Mouse (Mus musculus): Measurements from ENCODE around the gene Sae1.

Sae1 gene

GRCm38 (mm10) chr7:16364319-16364718, 23.3 kb downstream of the Sae1 start:
- DNase-seq (ENCODE audit: low read depth) = peak; percentile 64

DNA sequence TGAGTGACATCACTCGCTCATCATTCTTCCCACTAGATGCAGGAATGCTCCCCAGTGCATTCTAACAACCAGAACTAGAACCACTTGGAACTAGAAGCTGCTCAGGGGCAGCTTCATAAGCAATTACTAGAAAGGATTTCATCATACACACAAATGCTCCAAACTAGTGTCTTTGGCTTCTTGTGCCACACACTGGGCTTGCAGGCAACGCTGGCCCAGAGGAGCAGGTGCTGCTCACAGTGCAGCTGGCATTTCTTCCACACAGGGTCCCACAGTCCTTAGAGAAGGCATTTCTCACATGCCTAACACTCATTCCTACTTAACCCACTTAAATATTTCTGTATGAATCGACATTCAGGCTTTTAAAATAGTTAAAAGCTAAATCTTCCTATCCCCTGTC, 30.0 kb downstream of the Sae1 start:
- DNase-seq (ENCODE audit: low read depth) = no peak

DNA sequence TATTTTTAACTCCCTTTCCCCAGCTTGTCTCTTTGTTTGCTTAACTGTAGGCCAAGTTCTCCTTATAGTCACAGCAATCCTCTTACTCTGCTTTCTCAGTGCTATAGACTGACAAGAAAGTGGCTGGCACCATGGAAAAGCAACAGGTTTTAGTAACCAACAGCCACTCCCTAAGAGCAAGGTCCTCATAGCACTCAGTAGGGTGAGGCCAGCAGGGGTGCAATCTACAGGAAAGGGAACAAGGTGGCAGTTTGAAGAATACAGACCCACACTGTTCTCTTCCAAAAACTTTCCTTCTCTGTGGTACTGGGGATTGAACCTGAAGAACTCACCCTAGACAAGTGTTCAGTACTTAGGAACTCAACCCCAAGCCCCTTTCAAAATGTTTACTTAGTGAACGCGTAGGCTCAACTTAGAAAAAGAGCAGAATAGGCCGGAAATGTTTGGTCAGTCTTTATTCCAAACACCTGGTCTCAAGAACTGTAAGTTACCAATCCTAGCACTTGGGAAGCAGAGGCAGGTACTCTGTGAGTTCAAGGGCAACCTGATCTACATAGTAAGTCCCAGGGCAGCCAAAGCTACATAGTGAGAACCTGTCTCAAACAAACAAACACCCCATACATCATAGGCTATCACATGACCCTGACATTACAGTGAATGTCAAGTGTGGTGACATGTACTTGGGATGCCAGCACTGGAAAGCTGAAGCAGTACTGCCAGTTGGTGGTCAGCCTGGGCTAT, 31.6 kb downstream of the Sae1 start:
- no peak for DNase-seq (ENCODE audit: low read depth)

DNA sequence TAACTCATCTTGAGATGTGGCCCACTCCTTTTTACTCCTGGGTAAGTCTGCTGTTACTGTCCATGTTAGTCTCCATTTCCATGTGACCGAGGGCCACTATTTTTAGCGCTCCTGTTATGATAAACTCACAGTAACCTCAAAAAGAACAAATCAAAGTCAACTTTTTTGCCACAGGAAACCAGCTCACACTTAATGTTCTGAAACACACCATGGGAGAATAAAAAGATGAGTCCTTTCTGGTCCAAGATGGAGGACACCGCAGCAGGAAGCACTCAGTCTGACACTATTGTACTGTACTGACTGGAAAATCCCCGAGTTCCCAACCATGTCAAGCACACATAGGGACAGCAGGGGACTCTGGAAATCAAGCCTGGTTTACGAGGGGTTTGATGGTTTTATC, 37.6 kb downstream of the Sae1 start:
- DNase-seq (ENCODE audit: low read depth) = no peak

GRCm38 (mm10) chr7:16345297-16345696, 42.3 kb downstream of the Sae1 start:
- peak; percentile 56 for DNase-seq (ENCODE audit: low read depth)

GRCm38 (mm10) chr7:16344598-16344997, 43.0 kb downstream of the Sae1 start:
- DNase-seq (ENCODE audit: low read depth) = no peak

- DNase-seq (ENCODE audit: low read depth) = no peak
These were observed 49.9 kb downstream of the Sae1 start for GRCm38 (mm10) chr7:16337733-16338132.

GRCm38 (mm10) chr7:16329146-16329545, 58.5 kb downstream of the Sae1 start:
- no peak for DNase-seq (ENCODE audit: low read depth)

- DNase-seq (ENCODE audit: low read depth) = no peak
These were observed 61.0 kb downstream of the Sae1 start for GRCm38 (mm10) chr7:16326607-16326971.

DNA sequence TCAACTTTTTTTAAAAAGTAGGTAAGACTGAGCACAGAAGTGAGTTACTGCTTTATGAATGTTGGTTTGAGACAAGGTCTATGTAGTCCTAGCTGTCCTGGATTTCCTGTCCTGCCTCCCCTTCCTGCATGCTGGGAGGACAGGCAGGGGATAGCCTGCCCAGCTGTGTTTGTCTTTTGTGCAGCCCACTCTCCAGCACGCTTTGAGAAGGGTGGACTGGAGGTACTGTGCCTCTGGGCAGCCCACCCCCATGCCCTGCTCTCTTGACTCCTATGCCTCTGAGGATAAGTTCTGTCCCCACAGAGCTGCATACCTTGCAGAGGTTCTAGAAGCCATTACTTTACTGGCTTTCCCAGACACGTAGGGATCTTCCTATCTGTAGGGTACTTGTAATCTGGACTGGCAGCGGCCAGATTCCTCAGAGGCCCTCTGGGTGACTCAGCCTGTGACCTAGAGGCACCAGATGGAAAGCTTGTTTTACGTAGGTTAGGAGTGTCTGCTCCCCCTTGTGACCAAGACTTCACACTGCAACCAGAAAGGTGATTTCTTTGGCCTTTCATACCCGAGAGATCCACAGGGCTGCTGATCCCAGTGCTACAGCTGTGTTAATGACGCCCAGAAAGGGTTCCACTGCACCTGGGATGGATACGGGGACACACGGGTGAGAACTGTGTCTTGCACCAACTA, 61.5 kb downstream of the Sae1 start:
- DNase-seq (ENCODE audit: low read depth) = peak; percentile 92

- DNase-seq (ENCODE audit: low read depth) = no peak
These were observed 62.9 kb downstream of the Sae1 start for GRCm38 (mm10) chr7:16324661-16325060.

DNA sequence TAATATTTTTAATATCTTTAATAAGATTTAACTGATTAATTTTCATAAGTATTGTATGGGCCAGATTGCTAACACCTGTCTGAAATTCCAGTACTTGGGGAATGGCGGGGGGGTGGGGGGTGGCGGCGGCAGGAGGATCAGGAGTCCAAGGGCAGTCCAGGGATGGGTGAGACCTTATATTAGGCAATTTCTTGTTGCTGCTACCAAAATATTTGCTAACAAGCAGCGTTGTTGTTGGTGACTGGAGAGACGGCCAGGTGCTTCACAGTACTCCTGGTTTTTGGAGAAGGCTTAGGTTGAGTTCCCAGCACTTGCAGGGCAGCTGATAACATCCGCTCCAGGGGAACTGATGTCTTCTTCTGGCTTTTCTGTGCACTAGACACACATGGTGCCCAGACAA, 67.1 kb downstream of the Sae1 start:
- DNase-seq (ENCODE audit: low read depth) = no peak

- DNase-seq (ENCODE audit: low read depth) = no peak
These were observed 68.4 kb downstream of the Sae1 start for GRCm38 (mm10) chr7:16319216-16319615.

GRCm38 (mm10) chr7:16317094-16317493, 70.5 kb downstream of the Sae1 start:
- no peak for DNase-seq (ENCODE audit: low read depth)

- DNase-seq (ENCODE audit: low read depth) = no peak
These were observed 72.3 kb downstream of the Sae1 start for GRCm38 (mm10) chr7:16315222-16315759.

GRCm38 (mm10) chr7:16314221-16314775, 73.3 kb downstream of the Sae1 start:
- DNase-seq (ENCODE audit: low read depth) = no peak

DNA sequence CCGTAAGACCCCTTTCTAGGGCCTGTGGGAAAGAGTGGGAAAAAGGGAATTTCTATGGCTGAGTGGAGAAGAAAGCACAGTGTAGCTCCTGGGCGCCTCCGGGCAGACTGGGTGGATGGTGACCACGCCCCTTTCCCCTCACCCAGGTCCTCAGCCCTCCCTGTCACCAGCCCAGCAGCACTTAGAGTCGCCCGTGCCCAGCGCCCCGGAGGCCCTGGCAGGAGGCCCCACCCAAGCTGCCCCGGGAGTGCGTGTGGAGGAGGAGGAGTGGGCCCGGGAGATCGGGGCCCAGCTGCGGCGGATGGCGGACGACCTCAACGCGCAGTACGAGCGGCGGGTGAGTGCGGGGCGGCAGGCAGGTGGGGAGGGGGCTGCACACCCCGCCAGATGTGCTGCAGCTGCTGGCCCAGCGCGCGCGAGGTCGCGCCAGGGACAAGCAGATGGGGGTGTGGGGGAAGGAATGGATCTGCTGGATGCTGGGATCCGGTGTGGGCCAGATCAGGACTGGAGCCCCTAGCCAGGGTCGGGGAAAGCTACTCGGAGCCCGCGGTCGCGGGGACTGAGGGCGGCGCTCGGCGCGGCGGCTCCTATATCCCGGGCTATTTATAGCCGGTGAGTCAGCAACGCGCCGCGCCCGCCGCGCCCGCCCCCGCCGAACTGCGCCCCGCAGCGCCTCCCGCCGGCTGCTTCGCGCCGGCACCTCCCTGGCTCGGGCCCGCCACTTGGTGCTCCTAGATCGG, 74.0 kb downstream of the Sae1 start:
- peak; percentile 82 for DNase-seq (ENCODE audit: low read depth)

DNA sequence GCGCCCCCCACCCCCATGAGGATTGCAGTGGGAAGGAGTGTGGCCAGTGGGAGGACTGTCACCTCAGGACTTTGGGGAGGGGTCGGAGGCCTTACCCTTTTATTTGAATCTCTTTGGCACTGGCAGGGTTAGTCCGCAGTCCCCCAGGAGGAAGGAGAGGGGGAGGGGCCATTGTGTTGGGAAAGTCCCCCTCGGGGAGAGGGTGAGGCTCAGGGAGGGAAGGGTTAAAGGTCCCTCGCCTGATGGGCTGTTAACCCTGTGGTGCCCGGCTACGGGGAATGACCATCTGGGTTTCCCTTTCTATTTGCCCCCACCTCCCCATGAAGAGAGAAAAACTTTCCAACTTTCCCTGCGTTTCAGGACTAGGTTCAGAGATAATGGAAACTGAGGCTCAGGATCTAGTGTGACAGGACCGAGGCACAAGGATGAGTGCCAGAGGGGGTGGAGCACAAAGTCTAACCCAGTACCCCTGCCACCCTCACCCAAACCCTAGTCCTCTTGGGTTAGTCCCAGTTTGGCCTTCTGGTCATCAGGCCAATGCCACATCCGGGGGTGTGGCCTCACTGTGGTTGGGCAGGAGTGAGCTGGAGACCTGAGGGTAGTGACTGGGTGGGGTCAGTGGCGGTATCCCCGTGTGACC, 74.8 kb downstream of the Sae1 start:
- peak; percentile 99 for DNase-seq (ENCODE audit: low read depth)

GRCm38 (mm10) chr7:16312011-16312671, 75.5 kb downstream of the Sae1 start:
- peak; percentile 68 for DNase-seq (ENCODE audit: low read depth)

DNA sequence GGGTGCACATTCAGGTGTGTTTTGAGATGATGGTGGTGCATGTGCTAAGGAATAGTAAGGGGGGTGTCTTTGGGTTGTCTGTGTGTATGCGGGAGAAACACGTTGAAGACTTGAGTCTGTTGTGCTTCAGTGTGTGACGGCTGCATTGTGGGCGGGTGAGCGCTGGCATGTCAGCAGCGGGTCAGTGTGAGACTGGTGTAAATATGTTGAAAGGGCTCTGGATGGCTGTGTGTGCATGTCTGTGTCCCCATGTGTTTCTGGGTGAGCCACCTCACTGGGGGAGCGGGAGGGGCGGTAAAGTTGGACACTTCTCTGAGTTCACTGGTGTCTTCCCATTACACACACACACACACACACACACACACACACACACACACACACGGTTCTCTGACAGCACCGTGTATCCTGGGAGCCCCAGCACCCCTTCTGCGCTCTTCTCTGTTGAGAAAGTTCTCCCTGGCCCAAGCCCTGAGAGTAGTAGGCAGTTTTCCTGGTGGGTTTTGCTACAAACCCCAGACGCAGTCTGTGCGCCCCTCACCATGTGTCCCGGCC, 76.1 kb downstream of the Sae1 start:
- peak; percentile 76 for DNase-seq (ENCODE audit: low read depth)

Data from 416B (cell line).